Mouse (Mus musculus) urinary bladder, postnatal 36 days (tissue): Measurements from ENCODE around the gene Tex13b.
"Not testable (repeated sequence)": the region's sequence is repeated elsewhere in the genome, so short reads cannot be mapped to it uniquely, and the experiment has no call there.

Source experiments
- DNase-seq, 2 experiments: peaks; one replicate each; pipeline ENCODE4 v3.0.0; 2022; ENCODE audit warnings: low spot score in 2 of 2, mixed read lengths in 1 of 2

Gene Tex13b

DNA sequence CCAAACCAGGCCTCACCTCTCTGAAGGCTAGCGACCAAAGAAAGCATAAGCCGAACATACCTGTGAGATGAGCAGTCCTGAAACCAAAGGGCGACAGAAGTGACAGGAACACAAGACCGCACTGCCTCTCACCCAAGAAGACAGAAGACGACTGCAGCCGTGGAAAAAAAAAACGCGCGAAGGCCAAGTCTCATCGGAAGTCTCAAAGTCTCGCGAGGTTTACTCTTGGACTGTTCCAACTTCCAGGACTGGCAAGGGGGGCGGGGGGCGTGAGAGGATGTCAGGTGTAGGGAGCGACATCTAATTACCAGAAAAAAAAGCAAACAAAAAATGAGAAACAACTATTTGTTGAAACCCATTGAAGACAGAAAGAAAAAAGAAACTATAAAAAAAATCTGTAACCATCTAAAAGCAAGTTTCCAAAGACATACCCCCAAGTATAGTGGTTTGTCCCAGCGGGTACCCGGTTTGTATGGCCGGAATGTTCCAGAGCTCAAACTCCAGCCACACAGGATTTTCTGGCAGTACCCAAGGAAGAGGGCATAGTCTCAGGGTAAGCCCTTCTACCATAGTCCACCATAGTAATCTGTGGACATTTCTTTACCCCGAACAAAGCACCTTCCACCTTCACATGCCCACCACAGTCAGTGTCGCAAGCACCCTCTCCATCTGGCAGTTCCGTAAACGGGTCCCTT is at the start of gene Tex13b:
Gene Tex13b (minus strand): TSS at position 122 of the 695 bp plus-strand sequence.
- no peak for DNase-seq

DNA sequence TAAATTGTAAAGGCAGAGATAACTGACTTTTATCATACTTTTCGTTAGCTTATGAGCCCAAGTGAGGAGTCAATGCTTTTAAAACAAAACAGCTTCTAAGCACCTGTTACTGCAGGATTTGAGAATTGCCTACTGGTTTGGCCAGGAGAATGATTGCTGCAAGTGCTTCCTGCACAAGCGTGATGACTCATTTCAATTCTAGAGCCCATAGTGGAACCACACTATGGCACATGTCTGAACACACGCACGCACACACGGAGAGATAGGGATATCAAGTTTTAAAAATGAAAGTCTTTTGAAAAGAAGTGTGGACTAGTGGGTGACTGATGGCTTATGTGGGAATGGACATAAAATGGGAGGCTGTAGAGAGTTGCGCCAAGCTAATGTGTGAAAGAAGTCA is 49.5 kb upstream of the Tex13b start:
- DNase-seq = no peak

DNA sequence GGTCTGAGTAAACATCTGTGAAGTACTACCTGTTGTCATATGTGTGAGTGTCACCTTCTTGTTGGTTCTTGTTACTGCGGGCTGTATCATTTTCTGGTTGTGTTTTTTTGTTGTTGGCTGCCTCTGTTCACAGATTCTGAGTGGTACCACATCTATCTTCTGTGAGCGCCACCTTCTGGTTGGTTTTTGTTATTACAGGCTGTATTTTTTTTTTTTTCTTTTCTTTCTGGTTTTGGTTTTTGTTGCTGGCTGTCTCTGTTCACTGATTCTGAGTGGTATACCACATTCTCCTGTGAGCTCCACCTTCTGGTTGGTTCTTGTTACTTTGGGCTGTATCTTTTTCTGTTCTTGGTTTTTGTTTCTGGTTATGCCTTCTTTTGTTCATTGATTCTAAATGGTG is 44.2 kb upstream of the Tex13b start:
- DNase-seq = no peak

DNA sequence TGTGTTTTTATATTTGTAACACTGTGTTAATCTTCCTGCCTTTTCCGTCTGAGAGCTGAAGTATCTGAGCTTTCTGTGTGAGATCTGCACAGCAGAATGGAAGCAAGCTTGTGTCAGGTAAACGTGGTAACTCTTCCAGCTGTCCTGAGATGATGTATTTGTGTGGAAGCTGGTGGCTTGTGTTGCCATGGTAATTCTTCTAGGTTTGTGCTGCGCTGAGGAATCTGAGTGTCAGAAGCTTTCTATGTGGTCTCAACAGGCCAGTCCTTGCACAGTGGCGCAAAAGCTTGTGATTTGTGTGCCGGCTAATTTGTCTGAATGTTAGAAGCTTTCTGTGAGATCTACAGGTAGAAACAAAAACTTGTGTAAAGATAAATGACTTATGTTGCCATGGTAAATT is 43.8 kb upstream of the Tex13b start:
- not testable (repeated sequence) for DNase-seq

DNA sequence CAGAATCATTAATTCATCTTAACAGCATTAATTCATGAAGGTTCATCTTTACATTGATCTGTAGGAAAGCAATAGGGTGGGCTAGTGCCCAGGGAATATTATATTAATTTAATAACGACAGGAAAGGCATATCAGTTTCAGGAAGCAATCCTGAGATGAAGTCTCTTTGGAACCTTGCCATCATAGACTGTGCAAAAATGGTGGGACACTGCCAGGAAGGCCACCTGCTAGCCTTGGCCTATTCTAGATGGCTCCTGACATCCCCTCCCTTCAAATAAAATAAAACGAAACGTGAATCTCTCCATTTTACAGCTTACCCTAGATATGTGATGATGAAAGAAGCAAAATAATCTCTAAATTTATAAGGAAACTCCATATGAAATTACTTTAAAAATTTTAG is 41.3 kb upstream of the Tex13b start:
- DNase-seq = no peak

- not testable (repeated sequence) for DNase-seq
Measured at GRCm38 (mm10) chrX:140845401-140845800, 32.2 kb upstream of the Tex13b start.

- no peak for DNase-seq
Measured at GRCm38 (mm10) chrX:140839887-140840286, 26.7 kb upstream of the Tex13b start.

DNA sequence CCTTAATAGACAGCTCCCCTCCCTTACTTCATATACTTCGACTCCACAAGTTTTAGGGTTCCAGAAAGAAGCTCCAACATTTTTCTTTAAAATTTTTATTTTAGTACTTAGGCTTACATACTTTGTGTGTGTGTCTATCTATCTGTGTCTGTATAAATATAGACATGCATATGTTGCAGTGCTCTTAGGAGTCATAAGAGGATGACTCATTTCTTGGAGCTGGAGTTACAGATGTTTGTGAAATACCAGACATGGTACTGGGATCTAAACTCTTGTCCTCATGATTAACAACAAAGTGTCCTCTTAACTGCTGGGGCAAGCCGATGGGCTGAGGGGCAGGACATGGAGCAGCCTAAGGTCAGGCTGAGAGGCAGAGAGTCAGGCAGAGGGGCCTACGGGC is 24.8 kb upstream of the Tex13b start:
- no peak for DNase-seq

DNA sequence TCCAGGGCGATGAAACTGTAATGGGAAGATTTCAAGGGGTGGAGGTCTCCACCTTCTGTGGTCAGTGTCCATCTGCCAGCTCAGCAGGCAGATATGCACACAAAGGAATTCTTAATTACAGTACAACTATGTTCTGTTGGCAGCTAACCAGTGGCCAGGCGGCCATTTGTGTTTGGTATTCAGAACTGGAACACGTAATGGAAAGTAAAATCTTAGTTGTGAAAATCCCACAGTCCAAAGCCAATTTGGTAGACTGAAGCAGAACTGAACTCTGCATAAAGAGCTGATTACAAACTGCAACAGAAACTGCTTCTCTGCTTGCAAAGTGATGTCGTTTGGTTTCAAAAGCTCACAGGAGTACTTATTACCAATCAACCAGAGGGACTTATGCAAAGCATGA is 18.5 kb upstream of the Tex13b start:
- no peak for DNase-seq

GRCm38 (mm10) chrX:140822295-140822694 is 9.1 kb upstream of the Tex13b start:
- no peak for DNase-seq

DNA sequence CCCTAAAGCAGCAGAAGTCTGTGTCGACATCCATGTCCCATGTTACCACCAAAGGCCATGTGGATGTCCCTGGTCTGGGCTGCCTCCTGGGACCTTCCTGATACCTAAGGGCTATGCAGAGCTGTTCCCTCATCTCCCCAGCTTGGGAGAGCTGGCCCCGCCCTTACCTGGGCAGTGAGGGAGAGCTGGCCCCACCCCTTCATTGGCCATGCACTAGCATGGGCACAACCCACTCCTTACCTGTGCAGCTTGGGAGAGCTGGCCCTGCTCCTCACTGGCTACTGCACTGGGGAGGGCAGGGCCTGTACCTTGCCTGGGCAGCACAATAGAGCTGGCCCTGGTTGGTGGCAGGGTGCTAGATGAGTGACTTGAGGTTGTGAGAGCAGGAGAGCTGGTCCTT is 7.9 kb downstream of the Tex13b start:
- DNase-seq = no peak

DNA sequence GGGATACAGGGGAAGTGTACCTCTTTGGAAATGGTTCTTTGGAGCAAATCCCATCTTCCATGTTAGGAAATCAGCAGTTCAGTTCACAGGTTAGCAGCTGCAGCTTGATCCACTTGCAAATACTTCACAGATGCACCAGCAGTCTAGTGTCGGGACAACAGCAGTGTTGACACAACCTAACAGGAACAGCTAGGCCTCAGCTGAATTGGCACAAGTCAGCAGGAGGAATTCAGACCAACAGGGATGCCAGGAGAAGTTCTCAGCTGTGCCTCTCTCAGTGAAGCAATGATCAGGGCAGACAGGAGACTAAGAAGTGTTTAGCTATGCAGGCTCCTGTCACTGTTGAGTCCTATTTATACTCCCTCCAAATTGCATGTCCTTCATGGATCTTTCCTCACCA is 43.4 kb downstream of the Tex13b start:
- DNase-seq = no peak
